Mouse (Mus musculus) urinary bladder, postnatal 14 days (tissue): ENCODE measurements around the gene Rnase12.
"Not testable (repeated sequence)": the region's sequence is repeated elsewhere in the genome, so short reads cannot be mapped to it uniquely, and the experiment has no call there.

ENCODE experiments used
- DNase-seq: peaks from one replicate; pipeline ENCODE4 v3.0.0; 2021; ENCODE audit warnings: low spot score

Gene Rnase12

GRCm38 (mm10) chr14:51017256-51017655 is 40.2 kb downstream of the Rnase12 start:
- DNase-seq = peak; percentile 19

- DNase-seq = no peak
These were observed 41.7 kb downstream of the Rnase12 start for GRCm38 (mm10) chr14:51015780-51016179.

- DNase-seq = not testable (repeated sequence)
These were observed 42.7 kb downstream of the Rnase12 start for GRCm38 (mm10) chr14:51014724-51015123.

GRCm38 (mm10) chr14:51009572-51009971 is 47.9 kb downstream of the Rnase12 start:
- no peak for DNase-seq

- DNase-seq = no peak
These were observed 48.7 kb downstream of the Rnase12 start for GRCm38 (mm10) chr14:51008781-51009180.

- peak; percentile 60 for DNase-seq
These were observed 49.3 kb downstream of the Rnase12 start for GRCm38 (mm10) chr14:51007914-51008713.

- no peak for DNase-seq
These were observed 50.2 kb downstream of the Rnase12 start, which contains the start of gene Rnase10 for GRCm38 (mm10) chr14:51007152-51007801. TSS of gene Rnase10 (plus strand) at chr14:51007751.
